Mouse (Mus musculus) CD4-positive naive resting alpha-beta T cell, adult 76 days (primary cell): ENCODE data around the gene Olfr129. TPM values are rescaled to one million over a fixed set of nuclear protein-coding genes. Genes with fewer than 3 reads are reported as not detected.

Source experiments
- total RNA-seq: library from RNA; stranded (reverse); gene quantifications from one replicate; pipeline ENCODE4 v1.2.4, GENCODE M21; 2023

The Olfr129 gene
- not detected for total RNA-seq

GRCm38 (mm10) chr17:38059979-38060378 lies at the start of gene Olfr129:
TSS of gene Olfr129 (minus strand) at chr17:38060079.

GRCm38 (mm10) chr17:38088593-38088992 lies 28.7 kb upstream of the Olfr129 start, which contains the start of gene Olfr131:
TSS of gene Olfr131 (minus strand) at chr17:38088693.

GRCm38 (mm10) chr17:38063621-38064020 lies 3.7 kb upstream of the Olfr129 start, which contains the start of gene Olfr130:
TSS of gene Olfr130 (plus strand) at chr17:38063921.

Other genes starting within 250 kb of the Olfr129 start
- gene Olfr125, start 227.1 kb downstream of the Olfr129 start, total RNA-seq = not detected
- not detected for gene Olfr126, start 212.6 kb downstream of the Olfr129 start, total RNA-seq
- not detected for gene Olfr127, start 159.6 kb downstream of the Olfr129 start, total RNA-seq
- not detected for gene Olfr128, start 139.5 kb downstream of the Olfr129 start, total RNA-seq
- not detected for gene Olfr761, start 107.0 kb downstream of the Olfr129 start, total RNA-seq
- gene Olfr130, start 3.8 kb upstream of the Olfr129 start, total RNA-seq = not detected
- not detected for gene Olfr131, start 28.6 kb upstream of the Olfr129 start, total RNA-seq
- gene Olfr132, start 74.4 kb upstream of the Olfr129 start, total RNA-seq = not detected
- gene Olfr133, start 85.2 kb upstream of the Olfr129 start, total RNA-seq = not detected
- gene Olfr134, start 111.3 kb upstream of the Olfr129 start, total RNA-seq = not detected
- gene Olfr135, start 144.3 kb upstream of the Olfr129 start, total RNA-seq = not detected
- gene Olfr138, start 201.0 kb upstream of the Olfr129 start, total RNA-seq = not detected
- gene Olfr137, start 247.5 kb upstream of the Olfr129 start, total RNA-seq = not detected